9 mouse cellular contexts compared by ENCODE assay signal in the genomic region with DNA sequence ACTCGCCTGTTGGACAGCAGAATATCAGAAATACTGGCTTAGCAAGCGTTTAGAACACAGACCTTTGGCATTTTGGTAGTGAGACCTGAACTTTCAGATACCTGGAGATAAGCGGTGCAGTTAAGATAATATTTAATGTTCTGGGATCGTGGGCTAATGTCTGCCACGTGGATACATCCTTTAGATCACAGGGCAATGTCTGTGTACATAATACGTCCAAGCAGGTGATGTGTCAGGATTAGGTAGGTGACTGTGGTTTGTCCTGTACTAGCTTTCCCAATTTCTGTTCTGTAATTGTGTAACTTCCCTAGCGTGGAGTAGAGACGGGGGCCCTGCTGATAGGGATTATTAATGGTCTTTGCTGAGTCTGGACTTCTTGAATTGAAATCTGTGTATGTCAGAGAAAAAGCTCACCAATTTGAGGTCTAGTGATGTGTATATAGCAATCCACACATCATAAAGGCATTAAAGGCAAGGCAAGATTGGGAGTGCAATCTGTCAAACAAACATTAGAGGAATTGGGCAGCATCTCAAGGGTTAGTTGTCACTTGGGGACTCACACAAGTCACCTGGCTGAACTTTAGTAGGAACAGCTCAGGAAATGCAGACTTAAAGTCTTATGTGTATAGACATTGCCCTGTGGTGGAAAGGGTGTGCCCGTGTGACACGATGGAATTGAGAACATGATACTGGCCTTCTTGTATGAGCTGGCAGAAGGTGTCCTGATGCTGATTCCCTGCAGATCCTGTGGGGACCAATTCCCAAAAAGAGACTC. TPM values are rescaled to one million over a fixed set of nuclear protein-coding genes. Genes with fewer than 3 reads are reported as not detected.
DNase-seq lines count a peak whose midpoint lies in the region; ATAC-seq and TF ChIP-seq lines count a peak whose summit lies in the region.
"Had no signal": no experiment of that assay in that cellular context is flagged by ENCODE, and none has a peak within 500 bp of the region (broad histone marks: within the 10 kb centered on the region; RNA-seq: fewer than 3 reads in every experiment).

No protein-coding gene starts in this region.

- peak overlapping the region; percentile 81; the same call in 1 of the 2 replicates for H3K27ac ChIP-seq in heart, embryonic 13.5 days (replicated peaks)
- H3K27ac ChIP-seq in MEL (ENCODE audit: control insufficient read depth, low read depth, low read length), result no peak overlapping the region
- no peak overlapping the region for H3K27ac ChIP-seq in hindbrain, embryonic 15.5 days (replicated peaks)
- peak overlapping the region; percentile 84; the same call in 1 of the 2 replicates for H3K27ac ChIP-seq in midbrain, embryonic 12.5 days (replicated peaks)

- no peak for TF ChIP-seq POLR2A in MEL (IDR thresholded peaks at IDR 0.05; ENCODE audit: control insufficient read depth in 1 of 2, insufficient read depth in 1 of 2, low read depth in 1 of 2, low read length in 2 of 2, poor library complexity in 1 of 2)

- ATAC-seq in heart, embryonic 13.5 days (ENCODE audit: extremely low read depth, insufficient number of reproducible peaks, low FRiP score, low TSS enrichment), result no peak
- ATAC-seq in hindbrain, embryonic 15.5 days (ENCODE audit: low FRiP score, low read depth), result no peak
- ATAC-seq in midbrain, embryonic 12.5 days (ENCODE audit: low FRiP score, low read depth), result no peak

- TF ChIP-seq RAD21 in MEL (IDR thresholded peaks at IDR 0.05; ENCODE audit: low read depth, low read length), result no peak

- peaks cover 2% of the 10 kb centered on the region; the same call in 1 of the 2 replicates for H3K36me3 ChIP-seq in heart, embryonic 13.5 days
- H3K36me3 ChIP-seq in MEL (ENCODE audit: control insufficient read depth in 1 of 2, insufficient read depth in 2 of 2, low read length in 2 of 2), result peaks cover 0 to 2% of the 10 kb centered on the region in 2 experiments; a peak in 2 of 4 replicates
- H3K36me3 ChIP-seq in hindbrain, embryonic 15.5 days, result no peaks in the 10 kb centered on the region
- H3K36me3 ChIP-seq in midbrain, embryonic 12.5 days, result peaks cover 6% of the 10 kb centered on the region; the same call in 1 of the 2 replicates

- H3K4me1 ChIP-seq in heart, embryonic 13.5 days, result peaks cover 17% of the 10 kb centered on the region
- peaks cover 5 to 8% of the 10 kb centered on the region in 2 experiments for H3K4me1 ChIP-seq in MEL (ENCODE audit: control insufficient read depth in 1 of 2, insufficient read depth in 2 of 2, low read length in 2 of 2)
- peaks cover 29% of the 10 kb centered on the region for H3K4me1 ChIP-seq in hindbrain, embryonic 15.5 days (replicated peaks)
- peaks cover 15% of the 10 kb centered on the region for H3K4me1 ChIP-seq in midbrain, embryonic 12.5 days

- TF ChIP-seq CTCF in MEL (IDR thresholded peaks at IDR 0.05 in 2 of 3, conservative IDR thresholded peaks at IDR 0.05 in 1 of 3; ENCODE audit: control insufficient read depth in 1 of 3, insufficient read depth in 1 of 3, low read depth in 2 of 3, low read length in 3 of 3, poor library complexity in 1 of 3, severe bottlenecking in 1 of 3), result no peak

- H3K9ac ChIP-seq in heart, embryonic 13.5 days, result peak overlapping the region; percentile 88
- peak overlapping the region; percentile 79 for H3K9ac ChIP-seq in MEL (ENCODE audit: control insufficient read depth, low read depth, low read length, poor library complexity, severe bottlenecking)
- H3K9ac ChIP-seq in hindbrain, embryonic 15.5 days, result peak overlapping the region; percentile 90
- peak overlapping the region; percentile 86 for H3K9ac ChIP-seq in midbrain, embryonic 12.5 days (replicated peaks)

- peak overlapping the region; percentile 86 for H3K4me2 ChIP-seq in heart, embryonic 13.5 days
- H3K4me2 ChIP-seq in hindbrain, embryonic 15.5 days, result peak overlapping the region; percentile 68
- H3K4me2 ChIP-seq in midbrain, embryonic 12.5 days (replicated peaks), result peak overlapping the region; percentile 72

- peak overlapping the region; percentile 81 for H3K4me3 ChIP-seq in heart, embryonic 13.5 days
- peak overlapping the region; percentile 82 to 97 for H3K4me3 ChIP-seq in MEL (ENCODE audit: control insufficient read depth in 1 of 2, insufficient read depth in 1 of 2, low read depth in 2 of 2, low read length in 2 of 2)
- H3K4me3 ChIP-seq in hindbrain, embryonic 15.5 days, result peak overlapping the region; percentile 90
- peak overlapping the region; percentile 78 for H3K4me3 ChIP-seq in midbrain, embryonic 12.5 days

- no peak; a peak in 1 of 4 replicates for TF ChIP-seq EP300 in MEL (IDR thresholded peaks at IDR 0.05; ENCODE audit: low read depth in 1 of 2, low read length in 2 of 2)

- 35% methylated on average over 10 of the region's 10 CpGs for WGBS in heart, embryonic 13.5 days
- 47% methylated on average over 10 of the region's 10 CpGs for WGBS in hindbrain, embryonic 15.5 days
- WGBS in midbrain, embryonic 12.5 days, result 49% methylated on average over 10 of the region's 10 CpGs

- no peak for DNase-seq in heart, adult 18-20 months
- DNase-seq in MEL (ENCODE audit: low read depth, low spot score), result peak; percentile 25
- DNase-seq in embryo, embryonic 9.5 days (ENCODE audit: extremely low spot score), result no peak
- DNase-seq in right cerebral cortex, adult 2 months (ENCODE audit: low spot score in 2 of 2), result no peak
- no peak for DNase-seq in adrenal gland, postnatal 14 days
- DNase-seq: cerebellum, adult 18-20 months had no signal

- no peaks in the 10 kb centered on the region for H3K9me3 ChIP-seq in heart, embryonic 13.5 days
- no peaks in the 10 kb centered on the region for H3K9me3 ChIP-seq in MEL (replicated peaks; ENCODE audit: insufficient read depth, low read length)
- no peaks in the 10 kb centered on the region for H3K9me3 ChIP-seq in hindbrain, embryonic 15.5 days
- H3K9me3 ChIP-seq in midbrain, embryonic 12.5 days, result no peaks in the 10 kb centered on the region

- H3K79me2 ChIP-seq in MEL (ENCODE audit: control insufficient read depth, insufficient read depth, low read length, poor library complexity), result peaks cover 20% of the 10 kb centered on the region

- H3K27me3 ChIP-seq in heart, embryonic 13.5 days (replicated peaks), result no peaks in the 10 kb centered on the region
- H3K27me3 ChIP-seq in MEL (ENCODE audit: control insufficient read depth in 1 of 2, insufficient read depth in 2 of 2, low read length in 2 of 2), result no peaks in the 10 kb centered on the region
- no peaks in the 10 kb centered on the region for H3K27me3 ChIP-seq in hindbrain, embryonic 15.5 days
- H3K27me3 ChIP-seq in midbrain, embryonic 12.5 days, result no peaks in the 10 kb centered on the region

TF ChIP-seq in MEL, 35 proteins besides CTCF, POLR2A, EP300 and RAD21:
- TF ChIP-seq MAX (IDR thresholded peaks at IDR 0.05; ENCODE audit: low read length) (peak; percentile 63), UBTF (IDR thresholded peaks at IDR 0.05; ENCODE audit: borderline replicate concordance, insufficient read depth, low read depth, low read length) (no peak), ZC3H11A (IDR thresholded peaks at IDR 0.05; ENCODE audit: low read depth, low read length) (no peak), KAT2A (conservative IDR thresholded peaks at IDR 0.05; ENCODE audit: low read depth, low read length) (no peak), MYC (IDR thresholded peaks at IDR 0.05; ENCODE audit: low read depth, low read length) (peak; percentile 49; the same call in 1 of the 2 replicates), GABPA (IDR thresholded peaks at IDR 0.05; ENCODE audit: low read depth, low read length) (no peak), MXI1 (IDR thresholded peaks at IDR 0.05; ENCODE audit: low read depth, low read length) (peak; percentile 83), POLR2AphosphoS5 (IDR thresholded peaks at IDR 0.05; ENCODE audit: borderline replicate concordance, low read depth, low read length) (no peak), BHLHE40 (IDR thresholded peaks at IDR 0.05; ENCODE audit: borderline replicate concordance, low read depth, low read length) (no peak), ETS1 (IDR thresholded peaks at IDR 0.05; ENCODE audit: low read depth, low read length) (no peak), GATA1 (IDR thresholded peaks at IDR 0.05; ENCODE audit: low read depth, low read length) (peak; percentile 47; the same call in 1 of the 2 replicates), CHD2 (IDR thresholded peaks at IDR 0.05; ENCODE audit: low read length) (no peak), HCFC1 (IDR thresholded peaks at IDR 0.05; ENCODE audit: low read depth, low read length) (no peak)

RNA-seq across cellular contexts. Expression of gene 1810055G02Rik, which starts 1.1 kb away (rescaled TPM):
- polyA plus RNA-seq in heart, embryonic 13.5 days (2015; fragmentation: Nextera tagmentation; extraction: Ambion mirVana), result 24.1 and 26.2 TPM in 2 replicates
- total RNA-seq in heart, adult 18-20 months (2021), result 1 to 10 TPM; 5.5 to 8.3 TPM
- 16.7 and 22.4 TPM in 2 replicates for total RNA-seq in MEL (2012; rRNA removed)
- 10 to 100 TPM in 1 of 2 experiments, not detected in 1; 32.3 TPM for polyA plus RNA-seq in MEL (2012; ENCODE audit: insufficient read depth in 1 of 2, insufficient read length in 2 of 2, low read depth in 1 of 2, low replicate concordance in 2 of 2, missing spikeins in 1 of 2)
- polyA plus RNA-seq in hindbrain, embryonic 15.5 days (2015; fragmentation: Nextera tagmentation; extraction: Ambion mirVana), result 39.3 and 41.4 TPM in 2 replicates
- 31.9 and 35.1 TPM in 2 replicates for polyA plus RNA-seq in midbrain, embryonic 12.5 days (2016; fragmentation: Nextera tagmentation; extraction: Ambion mirVana)
- total RNA-seq in adrenal gland, postnatal 14 days (2021), result 29.2 and 33.7 TPM in 2 replicates

RNA-seq across cellular contexts. Expression of gene Lrp5, which starts 22.8 kb away (rescaled TPM):
- polyA plus RNA-seq in heart, embryonic 13.5 days (2015; fragmentation: Nextera tagmentation; extraction: Ambion mirVana), result 2.9 and 3.3 TPM in 2 replicates
- total RNA-seq in heart, adult 18-20 months (2021), result 10 to 100 TPM; 46.5 to 49.3 TPM
- 12.3 and 16.1 TPM in 2 replicates for total RNA-seq in MEL (2012; rRNA removed)
- 10 to 100 TPM in 1 of 2 experiments, not detected in 1; 31.9 TPM for polyA plus RNA-seq in MEL (2012; ENCODE audit: insufficient read depth in 1 of 2, insufficient read length in 2 of 2, low read depth in 1 of 2, low replicate concordance in 2 of 2, missing spikeins in 1 of 2)
- 1.4 TPM in 2 replicates for polyA plus RNA-seq in hindbrain, embryonic 15.5 days (2015; fragmentation: Nextera tagmentation; extraction: Ambion mirVana)
- polyA plus RNA-seq in midbrain, embryonic 12.5 days (2016; fragmentation: Nextera tagmentation; extraction: Ambion mirVana), result 3.0 and 3.2 TPM in 2 replicates
- 96.5 and 97.9 TPM in 2 replicates for total RNA-seq in adrenal gland, postnatal 14 days (2021)

RNA-seq across cellular contexts. Expression of gene Kmt5b, which starts 58.0 kb away (rescaled TPM):
- 17.7 and 17.9 TPM in 2 replicates for polyA plus RNA-seq in heart, embryonic 13.5 days (2015; fragmentation: Nextera tagmentation; extraction: Ambion mirVana)
- total RNA-seq in heart, adult 18-20 months (2021), result 10 to 100 TPM; 27.2 to 29.3 TPM
- 14.9 and 16.1 TPM in 2 replicates for total RNA-seq in MEL (2012; rRNA removed)
- polyA plus RNA-seq in MEL (2012; ENCODE audit: insufficient read depth in 1 of 2, insufficient read length in 2 of 2, low read depth in 1 of 2, low replicate concordance in 2 of 2, missing spikeins in 1 of 2), result 10 to 100 TPM in 1 of 2 experiments, not detected in 1; 23.9 TPM
- polyA plus RNA-seq in hindbrain, embryonic 15.5 days (2015; fragmentation: Nextera tagmentation; extraction: Ambion mirVana), result 44.9 and 49.3 TPM in 2 replicates
- 61.3 and 65.9 TPM in 2 replicates for polyA plus RNA-seq in midbrain, embryonic 12.5 days (2016; fragmentation: Nextera tagmentation; extraction: Ambion mirVana)
- 63.2 and 63.9 TPM in 2 replicates for total RNA-seq in adrenal gland, postnatal 14 days (2021)

Comparison
In these comparisons a context has a peak if more than half of its experiments do, and no peak if none do; other contexts are left out.
1. H3K27ac ChIP-seq: peak in heart, embryonic 13.5 days (single experiment) and midbrain, embryonic 12.5 days (single experiment); none in MEL (single experiment) and hindbrain, embryonic 15.5 days (single experiment).
2. Peak in every context shown above with its lines, with median percentiles within 50 percentile points of each other: H3K4me2 ChIP-seq, H3K4me3 ChIP-seq and H3K9ac ChIP-seq.